Mouse (Mus musculus) small intestine, adult 2 months (tissue): Measurements from ENCODE around the gene Rasal2.

Experiments used
- CTCF ChIP-seq: fragments of 200-500 bp; IDR thresholded peaks from 2 replicates; pipeline ENCODE4 v1.5.1; 2012; ENCODE audit warnings: low read depth, mild to moderate bottlenecking, control low read depth, inconsistent platforms, low read length, moderate library complexity, mixed read lengths; ENCODE audit not compliant: insufficient replicate concordance, insufficient read length; ENCODE audit errors: extremely low read depth
- POLR2A ChIP-seq: fragments of 200-500 bp; IDR thresholded peaks from 2 replicates; pipeline ENCODE4 v1.6.1; 2012; ENCODE audit warnings: low read depth, mild to moderate bottlenecking, control low read depth, inconsistent platforms, low read length, moderate library complexity

GRCm38 (mm10) chr1:157114492-157114891 lies 297.9 kb downstream of the Rasal2 start:
- no peak for TF ChIP-seq POLR2A
- no peak for TF ChIP-seq CTCF
